Mouse (Mus musculus) ES-E14 (cell line): ENCODE measurements at regions not wholly inside any gene's neighbourhood (a gene's known extent, or its start where the extent isn't known, plus 50 kb on each side); places are given as distances from the start of the nearest gene placed in this dataset.

ENCODE experiments used
- HCFC1 ChIP-seq: IDR thresholded peaks from 2 replicates; pipeline ENCODE4 v1.6.1; 2012; ENCODE audit warnings: low read length, inconsistent platforms, borderline replicate concordance; ENCODE audit not compliant: insufficient read depth
- MAFK ChIP-seq: IDR thresholded peaks from 2 replicates; pipeline ENCODE4 v1.6.1; 2014; ENCODE audit warnings: mild to moderate bottlenecking, low read depth, low read length, inconsistent platforms; ENCODE audit not compliant: insufficient read depth
- ZNF384 ChIP-seq: IDR thresholded peaks from 2 replicates; pipeline ENCODE4 v1.6.1; 2012; ENCODE audit warnings: low read depth, low read length, inconsistent platforms

GRCm38 (mm10) chr11:10291996-10292395 is 822.0 kb upstream of the Vwc2 start:
- TF ChIP-seq ZNF384 (no peak), MAFK (no peak), HCFC1 (no peak)
